Mouse (Mus musculus): Measurements from ENCODE around the gene Cnpy3. TPM values are rescaled to one million over a fixed set of nuclear protein-coding genes. Genes with fewer than 3 reads are reported as not detected.

The Cnpy3 gene
- polyA plus RNA-seq, 1 experiment from 2014 or later = 83.6 TPM

- 63% methylated on average over 1 of the region's 1 CpGs for WGBS
Observed at GRCm38 (mm10) chr17:46694517-46695063, 57.4 kb downstream of the Cnpy3 start.

GRCm38 (mm10) chr17:46691390-46691789, 60.6 kb downstream of the Cnpy3 start:
- H3K9ac ChIP-seq = no peak overlapping the region
- H3K9me3 ChIP-seq = no peaks in the 10 kb centered on the region
- H3K27me3 ChIP-seq = no peaks in the 10 kb centered on the region
- peaks cover 29% of the 10 kb centered on the region for H3K36me3 ChIP-seq
- WGBS = 72% methylated on average over 2 of the region's 2 CpGs
- no peak overlapping the region for H3K4me2 ChIP-seq
- no peak overlapping the region for H3K4me3 ChIP-seq
- H3K4me1 ChIP-seq = no peaks in the 10 kb centered on the region
- no peak overlapping the region for H3K27ac ChIP-seq
- ATAC-seq (ENCODE audit: borderline replicate concordance, extremely low read depth, low FRiP score, low TSS enrichment) = no peak

More at GRCm38 (mm10) chr17:46694517-46695063, 57.4 kb downstream of the Cnpy3 start:
- Histone ChIP-seq H3K4me1 (no peaks in the 10 kb centered on the region), H3K9me3 (no peaks in the 10 kb centered on the region), H3K36me3 (peaks cover 27% of the 10 kb centered on the region; the same call in 1 of the 2 replicates), H3K4me2 (no peak overlapping the region), H3K27ac (no peak overlapping the region), H3K27me3 (no peaks in the 10 kb centered on the region), H3K9ac (no peak overlapping the region), H3K4me3 (no peak overlapping the region)
- ATAC-seq (ENCODE audit: borderline replicate concordance, extremely low read depth, low FRiP score, low TSS enrichment) = no peak

DNA sequence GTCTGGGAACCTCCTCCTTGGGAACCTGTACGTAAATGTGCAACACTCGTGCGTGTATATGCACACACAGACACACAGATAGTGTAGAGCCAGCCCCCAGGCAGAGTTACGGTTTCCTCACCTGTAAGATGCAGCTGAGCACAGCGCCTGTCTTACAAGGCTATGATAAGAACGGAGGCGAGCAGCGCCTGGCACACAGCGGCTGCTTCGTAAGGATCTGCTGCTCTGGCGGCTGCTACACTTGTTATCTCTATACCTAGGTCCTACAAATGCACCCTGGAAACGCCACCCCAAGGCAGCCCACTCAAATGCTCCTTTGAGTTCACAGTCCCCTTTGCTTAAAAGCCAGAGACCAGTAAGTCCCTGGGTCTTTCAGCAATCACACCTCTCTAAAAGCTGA, 61.3 kb downstream of the Cnpy3 start:
- Histone ChIP-seq H3K9ac (no peak overlapping the region), H3K27ac (no peak overlapping the region), H3K4me2 (no peak overlapping the region), H3K9me3 (no peaks in the 10 kb centered on the region), H3K4me1 (no peaks in the 10 kb centered on the region), H3K27me3 (no peaks in the 10 kb centered on the region), H3K36me3 (peaks cover 31% of the 10 kb centered on the region), H3K4me3 (no peak overlapping the region)
- no peak for ATAC-seq (ENCODE audit: borderline replicate concordance, extremely low read depth, low FRiP score, low TSS enrichment)
- WGBS = 85% methylated on average over 12 of the region's 12 CpGs

GRCm38 (mm10) chr17:46685913-46686312, 66.1 kb downstream of the Cnpy3 start:
- H3K4me2 ChIP-seq = no peak overlapping the region
- H3K4me3 ChIP-seq = no peak overlapping the region
- WGBS = 87% methylated on average over 6 of the region's 6 CpGs
- no peak overlapping the region for H3K9ac ChIP-seq
- ATAC-seq (ENCODE audit: borderline replicate concordance, extremely low read depth, low FRiP score, low TSS enrichment) = no peak
- no peak overlapping the region for H3K27ac ChIP-seq
- no peaks in the 10 kb centered on the region for H3K9me3 ChIP-seq
- H3K27me3 ChIP-seq = no peaks in the 10 kb centered on the region
- H3K4me1 ChIP-seq = peaks cover 7% of the 10 kb centered on the region
- H3K36me3 ChIP-seq = peaks cover 53% of the 10 kb centered on the region

Other genes starting within 250 kb of the Cnpy3 start
- gene Cul9, start 205.8 kb downstream of the Cnpy3 start, polyA plus RNA-seq (2015; fragmentation: Nextera tagmentation; extraction: Ambion mirVana) = 2.9 and 3.4 TPM in 2 replicates
- gene Srf, start 196.0 kb downstream of the Cnpy3 start, polyA plus RNA-seq (2015; fragmentation: Nextera tagmentation; extraction: Ambion mirVana) = 10.4 and 10.7 TPM in 2 replicates
- gene Ptk7, start 122.7 kb downstream of the Cnpy3 start, polyA plus RNA-seq (2015; fragmentation: Nextera tagmentation; extraction: Ambion mirVana) = 134 and 142 TPM in 2 replicates
- gene Klc4, start 106.2 kb downstream of the Cnpy3 start, polyA plus RNA-seq (2015; fragmentation: Nextera tagmentation; extraction: Ambion mirVana) = 24.9 and 25.8 TPM in 2 replicates
- gene Mrpl2, start 106.0 kb downstream of the Cnpy3 start, polyA plus RNA-seq (2015; fragmentation: Nextera tagmentation; extraction: Ambion mirVana) = 106 TPM in 2 replicates
- gene Cul7, start 101.9 kb downstream of the Cnpy3 start, polyA plus RNA-seq (2015; fragmentation: Nextera tagmentation; extraction: Ambion mirVana) = 48.2 and 49.5 TPM in 2 replicates
- gene Rrp36, start 77.9 kb downstream of the Cnpy3 start, polyA plus RNA-seq (2015; fragmentation: Nextera tagmentation; extraction: Ambion mirVana) = 55.1 and 56.2 TPM in 2 replicates
- 128 and 134 TPM in 2 replicates for gene Mea1, start 73.4 kb downstream of the Cnpy3 start, polyA plus RNA-seq (2015; fragmentation: Nextera tagmentation; extraction: Ambion mirVana)
- gene Klhdc3, start 71.3 kb downstream of the Cnpy3 start, polyA plus RNA-seq (2015; fragmentation: Nextera tagmentation; extraction: Ambion mirVana) = 117 and 122 TPM in 2 replicates
- 96.0 and 102 TPM in 2 replicates for gene Ppp2r5d, start 47.1 kb downstream of the Cnpy3 start, polyA plus RNA-seq (2015; fragmentation: Nextera tagmentation; extraction: Ambion mirVana)
- gene Pex6, start 40.8 kb downstream of the Cnpy3 start, polyA plus RNA-seq (2015; fragmentation: Nextera tagmentation; extraction: Ambion mirVana) = 27.7 and 28.6 TPM in 2 replicates
- gene Gnmt, start 23.0 kb downstream of the Cnpy3 start, polyA plus RNA-seq (2015; fragmentation: Nextera tagmentation; extraction: Ambion mirVana) = 1.3 and 1.8 TPM in 2 replicates
- gene Ptcra, start 11.5 kb upstream of the Cnpy3 start, polyA plus RNA-seq (2015; fragmentation: Nextera tagmentation; extraction: Ambion mirVana) = 1.3 and 8.2 TPM in 2 replicates
- 62.2 and 63.9 TPM in 2 replicates for gene 2310039H08Rik, start 20.4 kb upstream of the Cnpy3 start, polyA plus RNA-seq (2015; fragmentation: Nextera tagmentation; extraction: Ambion mirVana)
- gene Rpl7l1, start 30.5 kb upstream of the Cnpy3 start, polyA plus RNA-seq (2015; fragmentation: Nextera tagmentation; extraction: Ambion mirVana) = 171 and 175 TPM in 2 replicates
- gene Bicral, start 106.3 kb upstream of the Cnpy3 start, polyA plus RNA-seq (2015; fragmentation: Nextera tagmentation; extraction: Ambion mirVana) = 3.5 and 4.0 TPM in 2 replicates
- 53.1 and 58.1 TPM in 2 replicates for gene Tbcc, start 138.5 kb upstream of the Cnpy3 start, polyA plus RNA-seq (2015; fragmentation: Nextera tagmentation; extraction: Ambion mirVana)
- gene Prph2, start 158.2 kb upstream of the Cnpy3 start, polyA plus RNA-seq (2015; fragmentation: Nextera tagmentation; extraction: Ambion mirVana) = not detected in 2 replicates

Measured in lung, embryonic 15.5 days (tissue).